Mouse (Mus musculus) adrenal gland, postnatal 14 days (tissue): ENCODE data around the gene Jarid2. TPM values are rescaled to one million over a fixed set of nuclear protein-coding genes. Genes with fewer than 3 reads are reported as not detected.

Experiments used
- DNase-seq: peaks from one replicate; pipeline ENCODE4 v3.0.0; 2021; ENCODE audit warnings: mixed read lengths
- total RNA-seq: library from RNA; stranded (reverse); gene quantifications from 2 replicates; pipeline ENCODE4 v1.2.3, GENCODE M21; 2021

Jarid2 gene
- total RNA-seq, 1 experiment from 2014 or later = 53.6 TPM

GRCm38 (mm10) chr13:44917202-44917601 is 187.9 kb downstream of the Jarid2 start:
- no peak for DNase-seq

GRCm38 (mm10) chr13:44918269-44918668 is 189.0 kb downstream of the Jarid2 start:
- DNase-seq = no peak

GRCm38 (mm10) chr13:44921095-44921494 is 191.8 kb downstream of the Jarid2 start:
- DNase-seq = no peak

GRCm38 (mm10) chr13:44921721-44922120 is 192.4 kb downstream of the Jarid2 start:
- DNase-seq = no peak

GRCm38 (mm10) chr13:44924042-44924441 is 194.8 kb downstream of the Jarid2 start:
- peak; percentile 58 for DNase-seq

GRCm38 (mm10) chr13:44925173-44925572 is 195.9 kb downstream of the Jarid2 start:
- no peak for DNase-seq

- DNase-seq = no peak
These were observed 197.0 kb downstream of the Jarid2 start for GRCm38 (mm10) chr13:44926311-44926710.

GRCm38 (mm10) chr13:44932307-44933264 is 203.3 kb downstream of the Jarid2 start:
- no peak for DNase-seq

- no peak for DNase-seq
These were observed 204.3 kb downstream of the Jarid2 start for GRCm38 (mm10) chr13:44933575-44933974.

- no peak for DNase-seq
These were observed 208.4 kb downstream of the Jarid2 start for GRCm38 (mm10) chr13:44937681-44938080.

GRCm38 (mm10) chr13:44939326-44940035 is 210.2 kb downstream of the Jarid2 start:
- DNase-seq = no peak

- DNase-seq = no peak
These were observed 214.3 kb downstream of the Jarid2 start for GRCm38 (mm10) chr13:44943618-44944017.

GRCm38 (mm10) chr13:44946880-44947635 is 217.8 kb downstream of the Jarid2 start:
- no peak for DNase-seq

- DNase-seq = no peak
These were observed 219.3 kb downstream of the Jarid2 start for GRCm38 (mm10) chr13:44948320-44949250.

- DNase-seq = no peak
These were observed 223.3 kb downstream of the Jarid2 start for GRCm38 (mm10) chr13:44952393-44953086.

- DNase-seq = no peak
These were observed 224.4 kb downstream of the Jarid2 start for GRCm38 (mm10) chr13:44953546-44954231.

- no peak for DNase-seq
These were observed 224.9 kb downstream of the Jarid2 start for GRCm38 (mm10) chr13:44954232-44954568.

GRCm38 (mm10) chr13:44955781-44956180 is 226.5 kb downstream of the Jarid2 start:
- no peak for DNase-seq

GRCm38 (mm10) chr13:44957049-44957448 is 227.8 kb downstream of the Jarid2 start:
- no peak for DNase-seq
